Mouse (Mus musculus) midbrain, embryonic 11.5 days (tissue): ENCODE data around the gene Psmc1. TPM values are rescaled to one million over a fixed set of nuclear protein-coding genes. Genes with fewer than 3 reads are reported as not detected.

Source experiments
- ATAC-seq: fragments of 200-750 bp; cut with Nextera tagmentation; 2 replicates; pipeline ENCODE4 v1.8.0; 2017; ENCODE audit warnings: moderate TSS enrichment, moderate library complexity; ENCODE audit not compliant: low FRiP score
- DNase-seq: peaks from one replicate; pipeline ENCODE4 v3.0.0; 2015; ENCODE audit warnings: low spot score; ENCODE audit errors: missing footprints
- H3K27ac ChIP-seq: fragments of 300-500 bp; sonication (generic); 2 replicates; pipeline ENCODE4 v1.5.1; 2014; ENCODE audit warnings: low read depth, low read length
- H3K27me3 ChIP-seq: fragments of 300-500 bp; sonication (generic); 2 replicates; pipeline ENCODE4 v1.6.1; 2014; ENCODE audit warnings: mild to moderate bottlenecking, low read length, moderate library complexity, mixed read lengths; ENCODE audit not compliant: control insufficient read depth, insufficient read depth
- H3K36me3 ChIP-seq: fragments of 300-500 bp; sonication (generic); 2 replicates; pipeline ENCODE4 v1.6.1; 2014; ENCODE audit warnings: mild to moderate bottlenecking, low read length, moderate library complexity, mixed read lengths; ENCODE audit not compliant: control insufficient read depth, insufficient read depth
- H3K4me1 ChIP-seq: fragments of 300-500 bp; sonication (generic); 2 replicates; pipeline ENCODE4 v1.6.1; 2014; ENCODE audit warnings: low read length; ENCODE audit not compliant: control insufficient read depth, insufficient read depth
- H3K4me2 ChIP-seq: fragments of 300-500 bp; sonication (generic); 2 replicates; pipeline ENCODE4 v1.6.1; 2014; ENCODE audit warnings: mild to moderate bottlenecking, moderate library complexity
- H3K4me3 ChIP-seq: fragments of 300-500 bp; sonication (generic); 2 replicates; pipeline ENCODE4 v1.5.1; 2014; ENCODE audit warnings: low read depth, low read length
- H3K9ac ChIP-seq: fragments of 300-500 bp; sonication (generic); 2 replicates; pipeline ENCODE4 v1.6.1; 2014; ENCODE audit warnings: low read length
- H3K9me3 ChIP-seq: fragments of 300-500 bp; sonication (generic); 2 replicates; pipeline ENCODE4 v1.6.1; 2016; ENCODE audit warnings: low read length; ENCODE audit not compliant: control insufficient read depth
- WGBS: fragments of 180-500 bp; shearing (Covaris S2); extraction: QIAGEN DNeasy Blood & Tissue Kit; methylation state at CpG from one replicate; pipeline ENCODE4 v1.1.7; 2014; 5-methylcytosine and 5-hydroxymethylcytosine counted together
- polyA plus RNA-seq: library from polyadenylated mRNA; unstranded; fragments of >200 nt; fragmentation: Nextera tagmentation; extraction: Ambion mirVana; gene quantifications from 2 replicates; pipeline ENCODE4 v1.2.1, GENCODE M21; 2014

Gene Psmc1
- polyA plus RNA-seq, 1 experiment from 2014 or later = 448 TPM

DNA sequence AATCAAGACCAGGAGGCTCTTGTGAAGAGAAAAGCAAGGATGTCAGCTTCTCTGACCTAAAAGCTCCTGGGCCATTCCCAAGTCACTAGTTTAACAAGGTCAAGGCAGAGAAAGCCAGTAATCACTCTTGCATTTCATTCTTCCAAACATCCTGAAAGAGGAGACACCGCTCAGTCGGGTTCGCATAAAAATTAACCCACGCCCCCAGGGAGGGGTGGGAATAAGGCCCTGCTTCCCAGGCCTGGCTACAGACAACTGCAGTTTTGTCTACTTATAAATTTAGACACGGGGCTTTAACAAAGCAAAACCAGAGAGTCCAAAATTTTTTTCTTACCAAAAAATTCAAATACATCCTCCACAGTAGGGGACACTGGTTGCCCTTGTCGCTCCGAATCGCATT is 19.0 kb downstream of the Psmc1 start:
- Histone ChIP-seq H3K4me2 (no peak overlapping the region), H3K9ac (no peak overlapping the region), H3K27ac (no peak overlapping the region), H3K9me3 (no peaks in the 10 kb centered on the region), H3K36me3 (peaks cover 10% of the 10 kb centered on the region), H3K4me1 (no peaks in the 10 kb centered on the region), H3K4me3 (no peak overlapping the region), H3K27me3 (no peaks in the 10 kb centered on the region)
- DNase-seq (peak; percentile 41), ATAC-seq (no peak)
- 89% methylated on average over 8 of the region's 8 CpGs for WGBS

DNA sequence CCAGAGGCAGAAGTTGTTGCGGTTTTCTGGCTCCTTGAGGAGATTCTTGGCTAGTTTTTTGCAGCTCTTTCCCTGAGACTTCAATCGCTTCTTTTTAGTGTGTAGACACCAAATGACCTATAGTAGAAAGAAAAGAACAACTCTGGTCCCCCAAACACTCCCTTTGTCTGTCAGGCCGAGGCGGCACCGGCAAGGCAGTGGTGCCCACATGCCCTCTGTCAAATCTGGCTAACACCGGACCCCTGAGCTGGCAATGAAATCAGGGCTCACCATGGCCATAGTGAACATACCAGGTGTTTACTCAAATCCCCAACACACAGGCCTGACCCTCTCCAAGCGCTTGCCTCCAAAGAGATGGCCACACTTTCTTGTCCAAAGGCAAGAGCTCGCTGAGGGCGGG is 21.2 kb downstream of the Psmc1 start:
- no peaks in the 10 kb centered on the region for H3K4me1 ChIP-seq
- no peak overlapping the region for H3K4me2 ChIP-seq
- H3K4me3 ChIP-seq = no peak overlapping the region
- DNase-seq = no peak
- H3K27ac ChIP-seq = no peak overlapping the region
- no peak for ATAC-seq
- H3K9me3 ChIP-seq = no peaks in the 10 kb centered on the region
- H3K9ac ChIP-seq = no peak overlapping the region
- WGBS = 90% methylated on average over 9 of the region's 9 CpGs
- no peaks in the 10 kb centered on the region for H3K27me3 ChIP-seq
- H3K36me3 ChIP-seq = peaks cover 9% of the 10 kb centered on the region

DNA sequence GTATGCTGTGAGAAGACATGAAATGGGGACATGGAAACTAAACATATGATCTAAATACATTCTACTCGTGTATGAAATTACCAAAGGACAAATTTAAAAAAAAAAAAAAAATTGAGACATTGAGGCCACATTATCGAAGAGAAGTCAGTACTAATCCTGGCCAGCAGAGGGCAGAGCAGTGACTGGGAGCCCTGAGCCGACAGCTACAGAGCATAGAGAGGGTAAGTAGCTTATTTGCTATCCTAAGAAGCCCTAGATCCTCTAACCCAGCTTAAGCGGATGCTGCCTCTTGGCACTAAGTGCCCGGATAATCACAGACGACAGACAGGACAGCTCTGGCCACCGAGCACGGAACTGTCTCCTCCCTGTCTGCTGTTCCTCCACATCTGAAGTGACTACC is 21.7 kb downstream of the Psmc1 start:
- 44% methylated on average over 8 of the region's 8 CpGs for WGBS

DNA sequence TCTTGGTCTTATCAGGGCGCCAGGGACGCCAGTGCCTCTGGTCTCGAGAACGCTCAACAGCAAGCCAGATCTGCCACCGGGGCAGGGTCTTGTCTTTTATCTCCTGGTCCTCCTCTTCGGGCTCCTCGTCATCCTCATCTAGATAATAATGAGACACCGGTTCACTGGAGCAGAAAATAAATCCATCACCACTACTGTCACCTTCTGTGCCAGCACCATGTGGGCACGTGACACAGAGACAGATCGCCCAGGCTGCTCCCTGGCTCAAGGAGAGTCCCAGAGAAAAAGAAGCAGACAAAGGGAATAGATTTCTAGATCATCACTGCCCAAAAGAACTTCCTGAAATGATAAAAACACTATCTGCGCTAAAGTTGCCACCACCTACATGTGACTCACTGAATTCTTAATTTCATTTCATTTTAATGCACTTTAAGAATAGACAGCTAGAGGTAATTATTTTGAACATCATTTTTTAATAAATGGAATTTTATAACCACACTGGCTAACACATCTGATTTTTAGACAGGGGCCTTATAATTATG is 24.5 kb downstream of the Psmc1 start:
- Histone ChIP-seq H3K36me3 (peaks cover 16% of the 10 kb centered on the region), H3K9ac (no peak overlapping the region), H3K27me3 (no peaks in the 10 kb centered on the region), H3K4me1 (no peaks in the 10 kb centered on the region), H3K9me3 (no peaks in the 10 kb centered on the region), H3K27ac (no peak overlapping the region), H3K4me3 (no peak overlapping the region), H3K4me2 (no peak overlapping the region)
- DNase-seq = no peak
- no peak for ATAC-seq
- 80% methylated on average over 11 of the region's 11 CpGs for WGBS

More for the DNA sequence above, 21.7 kb downstream of the Psmc1 start:
- no peak overlapping the region for H3K4me2 ChIP-seq
- H3K9me3 ChIP-seq = no peaks in the 10 kb centered on the region
- ATAC-seq (peak; percentile 41; the same call in 1 of the 2 replicates), DNase-seq (peak; percentile 95)
- peaks cover 9% of the 10 kb centered on the region for H3K36me3 ChIP-seq
- no peak overlapping the region for H3K27ac ChIP-seq
- H3K27me3 ChIP-seq = no peaks in the 10 kb centered on the region
- H3K4me1 ChIP-seq = no peaks in the 10 kb centered on the region
- no peak overlapping the region for H3K4me3 ChIP-seq
- H3K9ac ChIP-seq = no peak overlapping the region

DNA sequence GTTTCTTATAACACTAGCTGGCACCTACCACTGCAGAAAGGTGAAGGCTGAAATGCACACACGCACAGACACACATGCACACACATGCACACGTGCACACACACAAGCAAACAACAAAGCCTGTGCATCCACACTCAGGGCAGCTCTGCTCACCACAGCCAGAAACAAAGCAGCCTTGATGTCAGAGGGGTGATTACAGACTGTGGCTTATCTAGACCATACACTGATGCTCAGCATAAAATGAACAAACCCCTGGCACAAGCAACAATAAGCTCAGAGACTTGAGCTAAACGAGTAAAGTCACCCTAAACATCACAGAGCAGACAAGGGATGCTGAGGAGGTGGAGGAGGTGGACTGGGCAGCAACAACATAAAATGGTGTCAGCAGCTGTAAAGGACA is 25.2 kb downstream of the Psmc1 start:
- Histone ChIP-seq H3K4me2 (no peak overlapping the region), H3K9me3 (no peaks in the 10 kb centered on the region), H3K27ac (no peak overlapping the region), H3K4me3 (no peak overlapping the region), H3K9ac (no peak overlapping the region), H3K4me1 (no peaks in the 10 kb centered on the region), H3K36me3 (peaks cover 21% of the 10 kb centered on the region), H3K27me3 (no peaks in the 10 kb centered on the region)
- 88% methylated on average over 3 of the region's 3 CpGs for WGBS
- no peak for DNase-seq
- ATAC-seq = no peak

- H3K4me2 ChIP-seq = no peak overlapping the region
- ATAC-seq (no peak), DNase-seq (no peak)
- H3K9me3 ChIP-seq = no peaks in the 10 kb centered on the region
- no peaks in the 10 kb centered on the region for H3K4me1 ChIP-seq
- no peaks in the 10 kb centered on the region for H3K27me3 ChIP-seq
- H3K36me3 ChIP-seq = peaks cover 30% of the 10 kb centered on the region
- H3K27ac ChIP-seq = no peak overlapping the region
- WGBS = 96% methylated on average over 11 of the region's 11 CpGs
- H3K9ac ChIP-seq = no peak overlapping the region
- H3K4me3 ChIP-seq = no peak overlapping the region
These were observed 33.0 kb downstream of the Psmc1 start for GRCm38 (mm10) chr12:100142848-100143523.

DNA sequence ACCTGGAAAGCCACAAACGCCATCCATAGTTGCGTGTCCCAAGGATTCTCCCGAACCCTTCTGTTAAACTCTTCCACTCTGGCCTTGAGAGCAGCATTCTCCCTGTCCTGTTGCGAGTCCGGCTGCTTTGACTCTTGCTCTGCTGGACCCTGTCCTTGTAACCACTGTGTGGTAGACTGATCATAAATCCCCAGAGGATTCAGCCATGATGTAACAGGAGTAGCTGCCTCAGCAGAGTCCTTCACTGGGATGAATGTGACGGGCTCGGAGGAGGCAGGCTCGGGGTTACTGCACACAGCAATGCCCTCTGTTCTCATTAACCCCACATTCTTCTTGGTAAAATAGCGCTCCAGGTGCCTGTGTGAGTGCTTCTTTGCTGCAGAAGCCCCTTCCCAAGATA is 33.8 kb downstream of the Psmc1 start:
- no peaks in the 10 kb centered on the region for H3K9me3 ChIP-seq
- 92% methylated on average over 9 of the region's 9 CpGs for WGBS

GRCm38 (mm10) chr12:100144269-100144668 is 34.3 kb downstream of the Psmc1 start:
- Histone ChIP-seq H3K27me3 (no peaks in the 10 kb centered on the region), H3K36me3 (peaks cover 23% of the 10 kb centered on the region), H3K4me3 (no peak overlapping the region), H3K27ac (no peak overlapping the region), H3K9me3 (no peaks in the 10 kb centered on the region), H3K9ac (no peak overlapping the region), H3K4me2 (no peak overlapping the region), H3K4me1 (no peaks in the 10 kb centered on the region)
- ATAC-seq = no peak
- WGBS = 94% methylated on average over 5 of the region's 5 CpGs
- no peak for DNase-seq

More for the DNA sequence above, 33.8 kb downstream of the Psmc1 start:
- Histone ChIP-seq H3K4me3 (no peak overlapping the region), H3K27ac (no peak overlapping the region), H3K27me3 (no peaks in the 10 kb centered on the region), H3K9ac (no peak overlapping the region), H3K4me2 (no peak overlapping the region), H3K4me1 (no peaks in the 10 kb centered on the region), H3K36me3 (peaks cover 27% of the 10 kb centered on the region)
- DNase-seq = no peak
- ATAC-seq = no peak

GRCm38 (mm10) chr12:100152466-100152865 is 42.5 kb downstream of the Psmc1 start:
- Histone ChIP-seq H3K4me1 (no peaks in the 10 kb centered on the region), H3K4me3 (no peak overlapping the region), H3K9ac (no peak overlapping the region), H3K36me3 (peaks cover 4% of the 10 kb centered on the region), H3K4me2 (no peak overlapping the region), H3K27ac (no peak overlapping the region), H3K27me3 (no peaks in the 10 kb centered on the region), H3K9me3 (no peaks in the 10 kb centered on the region)
- 96% methylated on average over 7 of the region's 7 CpGs for WGBS
- ATAC-seq = no peak
- DNase-seq = no peak
